Mouse (Mus musculus) embryonic facial prominence, embryonic 14.5 days (tissue): ENCODE data around the gene Rnf183. TPM values are rescaled to one million over a fixed set of nuclear protein-coding genes. Genes with fewer than 3 reads are reported as not detected.

Experiments
- ATAC-seq: fragments of 200-750 bp; cut with Nextera tagmentation; 2 replicates; pipeline ENCODE4 v1.8.0; 2017; ENCODE audit warnings: low read depth, moderate number of reproducible peaks, moderate TSS enrichment
- DNase-seq: peaks from one replicate; pipeline ENCODE4 v3.0.0-alpha.2; 2015; ENCODE audit warnings: low spot score
- H3K27ac ChIP-seq: fragments of 300-500 bp; sonication (generic); replicated peaks from 2 replicates; pipeline ENCODE4 v1.5.1; 2014; ENCODE audit warnings: low read depth, mild to moderate bottlenecking, low read length, moderate library complexity
- H3K27me3 ChIP-seq: fragments of 300-500 bp; sonication (generic); replicated peaks from 2 replicates; pipeline ENCODE4 v1.6.1; 2014; ENCODE audit warnings: low read length; ENCODE audit not compliant: control insufficient read depth, insufficient read depth
- H3K36me3 ChIP-seq: fragments of 300-500 bp; sonication (generic); 2 replicates; pipeline ENCODE4 v1.6.1; 2014; ENCODE audit warnings: low read length, mixed read lengths; ENCODE audit not compliant: control insufficient read depth, insufficient read depth
- H3K4me1 ChIP-seq: fragments of 300-500 bp; sonication (generic); 2 replicates; pipeline ENCODE4 v1.6.1; 2014; ENCODE audit warnings: antibody characterized with exemption, low read length; ENCODE audit not compliant: control insufficient read depth, insufficient read depth
- H3K4me2 ChIP-seq: fragments of 300-500 bp; sonication (generic); 2 replicates; pipeline ENCODE4 v1.6.1; 2014; ENCODE audit warnings: low read depth, mild to moderate bottlenecking, low read length, moderate library complexity, mixed read lengths
- H3K4me3 ChIP-seq: fragments of 300-500 bp; sonication (generic); 2 replicates; pipeline ENCODE4 v1.5.1; 2014; ENCODE audit warnings: low read depth, mild to moderate bottlenecking, low read length
- H3K9ac ChIP-seq: fragments of 300-500 bp; sonication (generic); 2 replicates; pipeline ENCODE4 v1.6.1; 2014; ENCODE audit warnings: low read depth, mild to moderate bottlenecking, low read length, moderate library complexity, mixed read lengths
- H3K9me3 ChIP-seq: fragments of 300-500 bp; sonication (generic); 2 replicates; pipeline ENCODE4 v1.6.1; 2016; ENCODE audit warnings: low read length; ENCODE audit not compliant: control insufficient read depth
- WGBS: fragments of 180-500 bp; shearing (Covaris S2); extraction: QIAGEN DNeasy Blood & Tissue Kit; methylation state at CpG from one replicate; pipeline ENCODE4 v1.1.7; 2014; 5-methylcytosine and 5-hydroxymethylcytosine counted together
- polyA plus RNA-seq: library from polyadenylated mRNA; unstranded; fragments of >200 nt; fragmentation: Nextera tagmentation; extraction: Ambion mirVana; gene quantifications from 2 replicates; pipeline ENCODE4 v1.2.1, GENCODE M21; 2014

Gene Rnf183
- polyA plus RNA-seq, 1 experiment from 2014 or later: 0.97 TPM

GRCm38 (mm10) chr4:62437871-62438270 is 2.8 kb upstream of the Rnf183 start:
- no peak for ATAC-seq

GRCm38 (mm10) chr4:62437256-62437778 is 2.3 kb upstream of the Rnf183 start:
- Histone ChIP-seq H3K4me1 (no peaks in the 10 kb centered on the region), H3K9ac (no peak overlapping the region), H3K36me3 (no peaks in the 10 kb centered on the region), H3K27me3 (no peaks in the 10 kb centered on the region), H3K9me3 (no peaks in the 10 kb centered on the region), H3K27ac (no peak overlapping the region), H3K4me2 (no peak overlapping the region), H3K4me3 (no peak overlapping the region)
- 87% methylated on average over 3 of the region's 3 CpGs for WGBS
- ATAC-seq (no peak), DNase-seq (no peak)

More at GRCm38 (mm10) chr4:62437871-62438270, 2.8 kb upstream of the Rnf183 start:
- no peak overlapping the region for H3K4me3 ChIP-seq
- no peaks in the 10 kb centered on the region for H3K4me1 ChIP-seq
- no peak overlapping the region for H3K9ac ChIP-seq
- H3K4me2 ChIP-seq: no peak overlapping the region
- H3K27ac ChIP-seq: no peak overlapping the region
- no peaks in the 10 kb centered on the region for H3K27me3 ChIP-seq
- no peaks in the 10 kb centered on the region for H3K9me3 ChIP-seq
- 75% methylated on average over 7 of the region's 7 CpGs for WGBS
- DNase-seq: no peak
- H3K36me3 ChIP-seq: no peaks in the 10 kb centered on the region

- no peak overlapping the region for H3K4me3 ChIP-seq
- no peak overlapping the region for H3K9ac ChIP-seq
- H3K27me3 ChIP-seq: no peaks in the 10 kb centered on the region
- ATAC-seq (no peak), DNase-seq (no peak)
- H3K4me1 ChIP-seq: no peaks in the 10 kb centered on the region
- no peaks in the 10 kb centered on the region for H3K9me3 ChIP-seq
- no peak overlapping the region for H3K4me2 ChIP-seq
- H3K27ac ChIP-seq: no peak overlapping the region
- 63% methylated on average over 6 of the region's 7 CpGs for WGBS
- H3K36me3 ChIP-seq: no peaks in the 10 kb centered on the region
Measured at GRCm38 (mm10) chr4:62433939-62434870, 847 bp downstream of the Rnf183 start.

DNA sequence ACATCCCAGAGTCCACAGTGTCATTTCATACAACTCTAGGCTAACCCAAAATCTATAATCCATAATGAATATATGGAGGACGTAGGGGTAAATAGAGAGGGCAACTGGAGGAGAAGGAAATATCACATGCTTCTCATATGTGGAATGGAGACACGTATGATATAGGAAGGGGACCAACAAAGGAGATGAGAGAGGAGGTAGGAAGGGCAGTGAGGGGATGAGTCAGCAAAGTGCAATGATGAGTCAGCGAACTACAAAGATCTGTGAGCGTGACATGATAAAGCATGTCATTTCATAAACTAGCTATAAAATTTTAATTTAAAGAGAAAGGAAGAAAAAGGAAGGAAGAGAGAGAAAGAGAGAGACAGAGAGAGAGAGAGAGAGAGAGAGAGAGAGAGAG is 3.5 kb downstream of the Rnf183 start:
- no peak overlapping the region for H3K27ac ChIP-seq
- no peaks in the 10 kb centered on the region for H3K9me3 ChIP-seq
- H3K4me1 ChIP-seq: no peaks in the 10 kb centered on the region
- H3K4me2 ChIP-seq: no peak overlapping the region
- 0 out of 2 replicates have a peak, but pooled peaks cover under 1% of the 10 kb centered on the region for H3K36me3 ChIP-seq
- WGBS: 71% methylated on average over 4 of the region's 4 CpGs
- DNase-seq (no peak), ATAC-seq (no peak)
- no peaks in the 10 kb centered on the region for H3K27me3 ChIP-seq
- no peak overlapping the region for H3K4me3 ChIP-seq
- no peak overlapping the region for H3K9ac ChIP-seq

DNA sequence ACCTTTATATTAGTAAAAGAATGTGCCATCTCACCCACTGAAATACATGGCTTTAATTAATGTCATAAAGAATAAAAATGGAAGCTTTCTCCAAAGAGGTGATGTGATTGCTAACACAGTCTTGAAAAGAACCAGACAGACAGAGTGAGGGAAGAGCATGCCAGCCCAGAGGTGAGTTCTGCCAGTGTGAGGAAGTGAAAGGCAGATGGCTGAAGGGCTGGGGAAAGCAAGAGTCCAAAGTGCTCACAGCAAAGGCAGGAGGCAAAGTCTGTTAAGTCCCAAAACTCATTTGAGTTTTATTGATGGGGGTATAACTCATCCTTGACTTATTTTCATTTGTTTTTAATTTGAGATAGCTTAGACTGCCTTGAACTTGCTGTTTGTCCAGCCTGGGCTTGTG is 4.4 kb downstream of the Rnf183 start:
- no peak for ATAC-seq
- Histone ChIP-seq H3K4me2 (no peak overlapping the region), H3K36me3 (peaks cover 8% of the 10 kb centered on the region), H3K4me3 (no peak overlapping the region), H3K27me3 (no peaks in the 10 kb centered on the region), H3K27ac (no peak overlapping the region), H3K9ac (no peak overlapping the region), H3K9me3 (no peaks in the 10 kb centered on the region), H3K4me1 (no peaks in the 10 kb centered on the region)
- no peak for DNase-seq

DNA sequence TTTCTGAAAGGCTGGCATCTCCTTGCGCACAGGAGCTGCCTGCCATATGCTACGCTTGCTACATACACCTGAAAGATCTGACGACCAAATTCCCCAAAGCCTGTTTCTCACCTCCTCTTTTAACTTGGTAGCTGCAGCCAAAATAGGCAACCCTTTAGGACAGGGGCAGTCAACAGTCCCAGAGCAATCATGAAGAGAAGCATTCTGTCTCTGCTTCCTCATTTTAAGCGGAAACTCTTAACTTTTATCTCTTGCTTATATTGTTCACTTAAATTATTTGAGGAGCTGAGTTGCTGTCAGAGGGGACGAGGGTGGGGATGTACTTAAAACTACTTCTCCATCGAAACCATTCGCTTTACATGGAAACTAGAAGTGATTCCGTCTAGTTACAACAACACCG is 5.4 kb downstream of the Rnf183 start:
- Histone ChIP-seq H3K9me3 (no peaks in the 10 kb centered on the region), H3K4me1 (no peaks in the 10 kb centered on the region), H3K36me3 (peaks cover 19% of the 10 kb centered on the region), H3K27ac (no peak overlapping the region), H3K27me3 (no peaks in the 10 kb centered on the region), H3K9ac (no peak overlapping the region), H3K4me2 (no peak overlapping the region), H3K4me3 (no peak overlapping the region)
- ATAC-seq (no peak), DNase-seq (no peak)
- 82% methylated on average over 9 of the region's 9 CpGs for WGBS

GRCm38 (mm10) chr4:62427978-62428758 is 6.9 kb downstream of the Rnf183 start:
- no peak overlapping the region for H3K27ac ChIP-seq
- no peak overlapping the region for H3K4me3 ChIP-seq
- peaks cover 34% of the 10 kb centered on the region for H3K36me3 ChIP-seq
- no peaks in the 10 kb centered on the region for H3K4me1 ChIP-seq
- 76% methylated on average over 14 of the region's 17 CpGs for WGBS
- no peaks in the 10 kb centered on the region for H3K9me3 ChIP-seq
- H3K27me3 ChIP-seq: no peaks in the 10 kb centered on the region
- ATAC-seq: 0 out of 2 replicates have a peak, but pooled peaks have one; percentile 14
- no peak overlapping the region for H3K9ac ChIP-seq
- H3K4me2 ChIP-seq: no peak overlapping the region
- no peak for DNase-seq

GRCm38 (mm10) chr4:62425891-62426290 is 9.2 kb downstream of the Rnf183 start:
- no peaks in the 10 kb centered on the region for H3K27me3 ChIP-seq
- no peaks in the 10 kb centered on the region for H3K9me3 ChIP-seq
- H3K4me1 ChIP-seq: no peaks in the 10 kb centered on the region
- H3K4me3 ChIP-seq: no peak overlapping the region
- ATAC-seq (no peak), DNase-seq (no peak)
- no peak overlapping the region for H3K4me2 ChIP-seq
- no peak overlapping the region for H3K9ac ChIP-seq
- H3K27ac ChIP-seq: no peak overlapping the region
- H3K36me3 ChIP-seq: peaks cover 56% of the 10 kb centered on the region
- WGBS: 93% methylated on average over 4 of the region's 4 CpGs
